Mouse (Mus musculus) limb, embryonic 15.5 days (tissue): ENCODE measurements around the gene Aff3. TPM values are rescaled to one million over a fixed set of nuclear protein-coding genes. Genes with fewer than 3 reads are reported as not detected.

Experiments used
- ATAC-seq: fragments of 200-750 bp; cut with Nextera tagmentation; 2 replicates; pipeline ENCODE4 v1.8.0; 2017; ENCODE audit warnings: low read depth, moderate TSS enrichment; ENCODE audit not compliant: insufficient number of reproducible peaks, low FRiP score, low TSS enrichment
- H3K27ac ChIP-seq: fragments of 300-500 bp; sonication (generic); 2 replicates; pipeline ENCODE4 v1.5.1; 2015; ENCODE audit warnings: moderate library complexity, mild to moderate bottlenecking, inconsistent platforms
- H3K27me3 ChIP-seq: fragments of 300-500 bp; sonication (generic); 2 replicates; pipeline ENCODE4 v1.6.1; 2015; ENCODE audit warnings: inconsistent platforms
- H3K36me3 ChIP-seq: fragments of 300-500 bp; sonication (generic); 2 replicates; pipeline ENCODE4 v1.6.1; 2015; ENCODE audit warnings: inconsistent platforms
- H3K4me1 ChIP-seq: fragments of 300-500 bp; sonication (generic); 2 replicates; pipeline ENCODE4 v1.6.1; 2015; ENCODE audit warnings: inconsistent platforms
- H3K4me2 ChIP-seq: fragments of 300-500 bp; sonication (generic); 2 replicates; pipeline ENCODE4 v1.6.1; 2015; ENCODE audit warnings: mild to moderate bottlenecking, inconsistent platforms
- H3K4me3 ChIP-seq: fragments of 300-500 bp; sonication (generic); 2 replicates; pipeline ENCODE4 v1.5.1; 2015; ENCODE audit warnings: mild to moderate bottlenecking, inconsistent platforms
- H3K9ac ChIP-seq: fragments of 300-500 bp; sonication (generic); 2 replicates; pipeline ENCODE4 v1.6.1; 2015; ENCODE audit warnings: inconsistent platforms
- H3K9me3 ChIP-seq: fragments of 300-500 bp; sonication (generic); 2 replicates; pipeline ENCODE4 v1.6.1; 2016; ENCODE audit warnings: inconsistent platforms
- WGBS: fragments of 180-500 bp; shearing (Covaris S2); methylation state at CpG from one replicate; pipeline ENCODE4 v1.1.7; 2015; 5-methylcytosine and 5-hydroxymethylcytosine counted together
- polyA plus RNA-seq: library from polyadenylated mRNA; unstranded; fragments of >200 nt; fragmentation: Nextera tagmentation; extraction: Ambion mirVana; gene quantifications from 2 replicates; pipeline ENCODE4 v1.2.1, GENCODE M21; 2015

The Aff3 gene
- polyA plus RNA-seq, 1 experiment from 2014 or later: 12.0 TPM

DNA sequence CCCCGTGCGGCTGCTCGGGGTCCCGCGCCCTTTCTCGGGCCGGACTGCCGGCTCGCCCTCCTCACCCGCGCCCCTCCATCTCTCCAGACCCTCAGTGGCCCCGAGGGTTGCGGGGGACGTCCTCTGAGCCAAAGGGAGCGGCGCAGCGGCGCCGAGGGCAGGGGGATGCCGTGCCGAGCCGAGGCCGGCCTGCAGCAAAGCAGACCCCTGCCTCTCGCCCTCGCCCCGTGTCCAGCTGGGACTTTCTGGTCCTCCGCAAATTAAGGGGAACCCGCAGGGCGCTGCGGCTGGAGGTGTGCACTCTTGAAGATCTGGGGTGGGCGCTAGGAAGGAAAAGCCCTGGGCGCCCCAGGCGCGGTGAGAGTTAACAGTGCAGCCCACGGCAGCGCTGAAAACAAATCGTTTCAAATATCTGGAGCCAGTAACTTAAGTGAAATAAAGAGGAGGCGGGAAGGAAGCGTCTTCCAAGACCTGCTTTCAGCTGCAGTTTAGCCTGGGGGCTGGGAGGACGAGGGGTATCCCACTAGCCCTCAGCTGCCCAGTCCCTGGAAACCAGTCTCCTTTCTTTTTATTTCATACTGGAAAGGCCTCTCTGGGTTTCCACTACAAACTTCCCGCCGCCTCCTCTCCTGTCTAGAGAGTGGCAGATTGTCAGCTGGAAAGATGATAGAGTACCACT, 36.9 kb downstream of the Aff3 start:
- H3K9ac ChIP-seq: peak overlapping the region; percentile 68
- no peaks in the 10 kb centered on the region for H3K36me3 ChIP-seq
- ATAC-seq: peak; percentile 56
- H3K27me3 ChIP-seq: peaks cover 19% of the 10 kb centered on the region; the same call in 1 of the 2 replicates
- WGBS: under 1% methylated on average over 41 of the region's 42 CpGs
- peaks cover 41% of the 10 kb centered on the region for H3K4me1 ChIP-seq
- peak overlapping the region; percentile 74 for H3K4me2 ChIP-seq
- H3K4me3 ChIP-seq: peak overlapping the region; percentile 81
- H3K9me3 ChIP-seq: no peaks in the 10 kb centered on the region
- peak overlapping the region; percentile 93 for H3K27ac ChIP-seq

DNA sequence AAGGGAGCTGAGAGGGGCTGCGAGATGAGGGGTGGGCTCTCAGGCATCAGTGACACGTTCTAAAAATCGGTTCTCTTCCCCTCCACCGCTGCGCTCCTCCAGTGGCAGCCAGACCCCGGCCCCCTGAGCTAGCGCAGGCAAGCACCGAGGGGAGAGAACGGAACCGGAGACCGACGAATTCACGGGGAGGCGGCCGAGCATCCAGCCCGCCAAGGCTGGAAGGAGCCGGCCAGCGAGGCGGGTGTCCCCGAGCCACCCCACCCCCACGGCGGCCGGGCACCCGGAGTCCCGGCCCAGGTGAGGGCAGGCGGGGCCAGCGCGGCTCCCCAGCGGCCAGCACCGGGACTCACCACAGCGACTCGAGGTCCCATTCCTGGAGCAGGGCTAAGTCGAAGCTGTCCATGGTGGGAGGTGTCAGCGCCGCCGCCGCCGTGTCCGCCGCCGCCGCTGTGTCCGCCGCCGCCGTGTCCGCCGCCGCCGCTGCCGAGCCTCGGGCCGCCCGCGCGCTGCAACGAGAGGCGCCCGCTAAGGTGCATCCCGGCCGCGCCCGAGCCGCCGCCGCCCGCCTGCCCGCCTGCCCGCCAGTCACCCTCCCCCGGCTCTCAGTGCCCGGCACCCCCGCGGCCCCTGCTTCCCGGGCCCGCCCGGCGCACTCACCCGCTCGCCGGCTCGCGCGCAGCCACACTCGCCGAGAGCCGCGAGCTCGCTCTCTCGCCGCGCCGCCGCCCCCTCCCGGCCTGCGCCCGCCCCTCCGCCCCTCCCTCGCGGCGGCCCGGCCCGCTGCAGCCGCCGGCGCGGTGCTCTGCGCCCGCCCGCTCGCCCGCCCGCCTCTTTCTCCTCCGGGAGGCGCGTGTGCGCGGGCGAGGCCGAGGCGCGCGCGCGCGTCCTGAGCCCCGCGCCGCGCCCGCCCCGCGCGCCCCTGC, 37.8 kb downstream of the Aff3 start:
- Histone ChIP-seq H3K9ac (peak overlapping the region; percentile 68), H3K27me3 (peaks cover 19% of the 10 kb centered on the region; the same call in 1 of the 2 replicates), H3K27ac (peak overlapping the region; percentile 93), H3K4me3 (peak overlapping the region; percentile 81), H3K9me3 (no peaks in the 10 kb centered on the region), H3K4me2 (peak overlapping the region; percentile 74), H3K4me1 (peaks cover 41% of the 10 kb centered on the region), H3K36me3 (no peaks in the 10 kb centered on the region)
- peak; percentile 83 for ATAC-seq
- WGBS: under 1% methylated on average over 98 of the region's 133 CpGs

DNA sequence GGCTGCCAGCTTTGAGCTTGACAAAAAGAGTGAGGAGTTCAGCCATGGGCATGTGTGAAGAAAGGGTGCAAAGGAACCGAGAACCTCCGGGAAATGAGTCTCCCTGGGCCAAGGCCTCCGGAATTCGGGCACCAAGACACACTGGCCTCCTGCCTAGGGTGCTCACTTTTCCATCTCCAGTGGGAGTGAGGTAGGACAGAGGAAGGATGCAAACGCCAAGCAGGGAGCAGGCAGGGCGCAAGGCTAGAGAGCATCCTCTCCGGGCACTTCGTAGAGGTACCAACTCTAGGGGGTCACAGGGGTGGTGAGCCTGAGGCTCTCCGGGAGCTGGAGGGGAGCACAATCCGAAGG, 38.4 kb downstream of the Aff3 start:
- peak overlapping the region; percentile 74 for H3K4me2 ChIP-seq
- WGBS: 1% methylated on average over 10 of the region's 10 CpGs
- H3K27ac ChIP-seq: peak overlapping the region; percentile 93
- H3K9ac ChIP-seq: peak overlapping the region; percentile 68
- peaks cover 37% of the 10 kb centered on the region for H3K4me1 ChIP-seq
- no peaks in the 10 kb centered on the region for H3K9me3 ChIP-seq
- H3K36me3 ChIP-seq: no peaks in the 10 kb centered on the region
- H3K27me3 ChIP-seq: peaks cover 13% of the 10 kb centered on the region; the same call in 1 of the 2 replicates
- peak overlapping the region; percentile 81 for H3K4me3 ChIP-seq
- ATAC-seq: no peak

DNA sequence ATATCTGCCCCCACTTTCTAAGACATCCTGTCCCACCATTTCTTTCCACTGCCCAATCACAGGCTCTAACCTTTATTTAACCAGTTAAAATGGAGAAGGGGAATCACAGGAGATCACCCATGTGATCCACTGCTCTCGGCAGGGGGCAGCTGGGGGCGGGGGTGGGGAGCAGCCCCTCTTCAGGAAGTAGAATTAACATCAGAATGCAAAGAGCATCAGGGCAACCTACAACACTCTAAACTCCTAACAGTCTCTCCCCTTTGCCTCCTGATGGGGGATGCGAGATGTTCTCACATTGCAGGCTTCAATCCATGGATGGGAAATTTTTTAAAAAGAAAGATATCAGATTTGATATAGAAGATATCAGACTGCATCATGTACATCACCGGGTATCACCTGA, 42.9 kb downstream of the Aff3 start:
- peaks cover 34% of the 10 kb centered on the region for H3K4me1 ChIP-seq
- no peak overlapping the region for H3K4me3 ChIP-seq
- no peak for ATAC-seq
- H3K4me2 ChIP-seq: no peak overlapping the region
- H3K9me3 ChIP-seq: no peaks in the 10 kb centered on the region
- no peaks in the 10 kb centered on the region for H3K36me3 ChIP-seq
- no peak overlapping the region for H3K9ac ChIP-seq
- WGBS: 53% methylated on average over 4 of the region's 4 CpGs
- peaks cover 4% of the 10 kb centered on the region; the same call in 1 of the 2 replicates for H3K27me3 ChIP-seq
- H3K27ac ChIP-seq: no peak overlapping the region

DNA sequence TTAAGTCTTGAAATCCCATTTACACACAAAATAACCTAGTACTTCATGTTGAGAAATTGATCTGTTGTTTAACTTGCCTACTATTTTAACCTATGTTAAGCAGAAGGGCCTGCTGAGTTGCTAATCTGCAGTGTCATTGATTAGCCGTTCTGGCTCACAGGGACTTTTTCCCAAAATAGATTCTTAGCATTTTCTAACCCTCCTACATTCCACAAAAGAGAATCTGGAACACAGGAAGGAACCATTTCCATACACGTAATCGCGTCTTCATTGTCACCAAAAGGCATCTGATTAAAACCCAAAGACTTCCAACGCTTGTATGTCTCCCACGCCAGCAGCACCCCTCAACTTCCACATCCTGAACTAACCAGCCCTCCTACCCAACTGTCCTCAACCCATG, 44.4 kb downstream of the Aff3 start:
- H3K36me3 ChIP-seq: no peaks in the 10 kb centered on the region
- H3K9me3 ChIP-seq: no peaks in the 10 kb centered on the region
- H3K4me3 ChIP-seq: no peak overlapping the region
- no peak overlapping the region for H3K4me2 ChIP-seq
- no peaks in the 10 kb centered on the region for H3K27me3 ChIP-seq
- no peak for ATAC-seq
- peaks cover 22% of the 10 kb centered on the region; the same call in 1 of the 2 replicates for H3K4me1 ChIP-seq
- no peak overlapping the region for H3K27ac ChIP-seq
- H3K9ac ChIP-seq: no peak overlapping the region
- 81% methylated on average over 6 of the region's 6 CpGs for WGBS

DNA sequence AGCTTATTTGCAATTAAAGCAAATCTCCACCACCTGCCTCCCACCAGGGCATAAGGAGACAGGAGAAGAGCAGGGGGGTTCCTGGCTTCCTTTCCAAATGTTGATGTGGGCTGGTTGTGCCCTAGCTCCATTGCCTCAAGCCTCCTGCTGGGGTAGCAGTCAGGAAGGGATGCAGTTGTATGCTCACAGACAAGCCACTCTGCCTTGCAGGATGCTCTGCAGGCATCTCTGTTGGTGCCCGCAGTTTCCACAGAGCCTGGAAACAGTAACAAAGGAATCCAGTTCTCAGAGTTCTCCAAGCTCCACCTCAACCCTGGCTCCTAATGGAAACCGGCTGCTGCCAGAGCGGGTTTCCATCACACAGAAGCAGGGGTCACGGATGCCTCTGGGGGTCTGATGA, 58.0 kb downstream of the Aff3 start:
- Histone ChIP-seq H3K9me3 (no peaks in the 10 kb centered on the region), H3K9ac (no peak overlapping the region), H3K27ac (peak overlapping the region; percentile 54), H3K4me2 (no peak overlapping the region), H3K27me3 (no peaks in the 10 kb centered on the region), H3K4me1 (peaks cover 41% of the 10 kb centered on the region), H3K4me3 (no peak overlapping the region), H3K36me3 (no peaks in the 10 kb centered on the region)
- ATAC-seq: no peak
- WGBS: 23% methylated on average over 4 of the region's 4 CpGs

DNA sequence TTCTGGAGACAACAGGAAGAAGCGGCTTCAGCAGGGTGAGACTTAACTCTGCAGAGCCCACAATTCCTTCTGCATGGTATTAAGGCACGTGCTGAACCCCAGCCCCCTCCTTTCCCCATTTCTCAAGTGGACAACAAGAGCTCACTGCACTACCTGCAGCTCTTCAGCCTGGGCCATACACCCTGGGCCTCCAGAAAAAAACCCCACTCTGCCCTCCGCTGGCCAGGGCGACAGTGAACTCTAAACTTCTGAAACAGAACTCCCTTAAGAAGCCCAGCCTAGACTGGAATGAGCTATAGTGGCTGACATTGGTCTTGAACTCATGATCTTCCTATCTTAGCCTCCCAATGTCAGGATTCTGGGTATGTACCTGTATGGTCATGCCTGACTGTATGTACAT, 59.3 kb downstream of the Aff3 start:
- H3K4me1 ChIP-seq: peaks cover 51% of the 10 kb centered on the region
- H3K9me3 ChIP-seq: no peaks in the 10 kb centered on the region

DNA sequence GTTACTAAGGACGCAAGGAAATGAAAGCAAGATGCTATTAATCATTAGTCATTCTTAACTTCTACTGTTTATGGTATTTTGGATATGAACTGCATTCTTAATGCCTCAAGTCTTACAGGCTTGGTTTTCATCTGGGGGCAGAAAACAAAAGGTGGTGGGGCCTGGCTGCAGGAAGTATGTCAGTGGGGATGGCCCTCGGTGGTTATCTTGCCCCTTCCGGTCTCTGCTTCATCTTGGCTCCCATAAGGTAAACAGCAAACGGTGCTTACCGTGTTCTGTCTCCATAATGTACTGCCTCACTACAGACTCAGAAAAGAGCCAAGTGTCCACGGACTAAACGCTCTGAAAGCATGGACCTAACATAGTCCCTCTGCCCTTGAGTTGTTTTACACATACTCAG, 60.1 kb downstream of the Aff3 start:
- Histone ChIP-seq H3K36me3 (no peaks in the 10 kb centered on the region), H3K27me3 (no peaks in the 10 kb centered on the region), H3K4me2 (no peak overlapping the region), H3K9ac (no peak overlapping the region), H3K9me3 (no peaks in the 10 kb centered on the region), H3K27ac (no peak overlapping the region), H3K4me3 (no peak overlapping the region), H3K4me1 (peaks cover 51% of the 10 kb centered on the region)
- WGBS: 84% methylated on average over 7 of the region's 7 CpGs
- no peak for ATAC-seq

More for the DNA sequence above, 59.3 kb downstream of the Aff3 start:
- no peak overlapping the region for H3K9ac ChIP-seq
- H3K36me3 ChIP-seq: no peaks in the 10 kb centered on the region
- no peak for ATAC-seq
- H3K4me3 ChIP-seq: no peak overlapping the region
- H3K27ac ChIP-seq: no peak overlapping the region
- no peak overlapping the region for H3K4me2 ChIP-seq
- WGBS: 90% methylated on average over 4 of the region's 4 CpGs
- H3K27me3 ChIP-seq: no peaks in the 10 kb centered on the region

DNA sequence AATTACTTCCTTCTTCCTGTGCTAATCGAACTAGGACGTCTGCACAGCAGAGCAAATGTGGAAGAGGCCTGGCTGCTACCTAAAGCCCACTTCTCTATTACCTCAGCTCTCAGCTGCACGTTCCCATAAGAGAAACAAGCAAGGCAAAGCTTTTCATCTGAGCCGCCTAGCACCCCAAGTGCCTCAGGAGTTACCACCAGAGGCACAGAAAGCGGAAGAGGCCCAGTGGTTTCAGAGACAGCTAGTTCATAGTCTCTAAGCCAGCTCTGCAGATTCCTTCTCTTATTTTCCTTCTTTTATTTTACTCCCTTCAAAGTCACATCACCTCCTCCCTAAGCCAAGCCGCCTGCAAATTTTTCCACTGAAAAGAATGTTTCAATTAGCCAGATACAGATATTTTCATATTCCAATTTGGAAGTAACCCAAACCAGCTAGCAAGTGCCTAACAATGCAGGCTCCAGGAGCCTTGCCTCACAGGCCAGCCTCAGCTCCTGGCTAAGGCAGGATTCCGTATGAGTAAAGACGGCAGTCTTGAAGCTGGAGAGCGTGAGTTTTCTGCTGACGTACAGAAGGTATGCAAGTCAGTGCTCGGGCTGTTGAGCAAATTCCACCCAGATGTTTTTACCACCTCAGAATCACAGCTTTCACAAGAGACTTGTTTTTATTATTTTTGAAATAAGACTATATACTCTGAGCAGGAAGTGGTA, 62.8 kb downstream of the Aff3 start:
- Histone ChIP-seq H3K27me3 (no peaks in the 10 kb centered on the region), H3K9ac (no peak overlapping the region), H3K36me3 (no peaks in the 10 kb centered on the region), H3K4me2 (no peak overlapping the region; the same call in 1 of the 2 replicates), H3K4me3 (no peak overlapping the region), H3K27ac (peak overlapping the region; percentile 57), H3K9me3 (no peaks in the 10 kb centered on the region), H3K4me1 (peaks cover 31% of the 10 kb centered on the region)
- ATAC-seq: no peak
- 31% methylated on average over 11 of the region's 11 CpGs for WGBS

DNA sequence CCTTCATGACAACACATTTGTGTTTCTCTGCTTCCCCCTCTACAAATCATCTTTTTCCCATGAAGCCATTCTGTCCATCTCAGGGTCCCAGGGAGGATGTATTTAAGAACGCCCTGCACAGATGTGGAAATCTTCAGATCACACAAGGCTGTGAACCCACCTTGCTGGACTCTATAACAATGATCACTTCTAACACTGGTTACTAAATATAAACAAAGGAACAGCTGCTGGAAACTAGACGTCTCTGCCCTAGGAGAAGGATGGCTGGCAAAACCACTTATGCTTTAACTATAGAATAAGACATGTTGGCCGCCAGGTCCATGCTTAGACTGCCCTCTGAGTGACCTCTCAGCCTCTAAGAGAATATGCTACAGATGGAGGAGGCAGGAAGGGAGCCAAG, 69.4 kb downstream of the Aff3 start:
- Histone ChIP-seq H3K4me3 (no peak overlapping the region), H3K36me3 (no peaks in the 10 kb centered on the region), H3K27me3 (no peaks in the 10 kb centered on the region), H3K4me2 (no peak overlapping the region), H3K27ac (no peak overlapping the region), H3K9ac (no peak overlapping the region), H3K9me3 (no peaks in the 10 kb centered on the region), H3K4me1 (no peaks in the 10 kb centered on the region)
- 59% methylated on average over 3 of the region's 3 CpGs for WGBS
- ATAC-seq: no peak

DNA sequence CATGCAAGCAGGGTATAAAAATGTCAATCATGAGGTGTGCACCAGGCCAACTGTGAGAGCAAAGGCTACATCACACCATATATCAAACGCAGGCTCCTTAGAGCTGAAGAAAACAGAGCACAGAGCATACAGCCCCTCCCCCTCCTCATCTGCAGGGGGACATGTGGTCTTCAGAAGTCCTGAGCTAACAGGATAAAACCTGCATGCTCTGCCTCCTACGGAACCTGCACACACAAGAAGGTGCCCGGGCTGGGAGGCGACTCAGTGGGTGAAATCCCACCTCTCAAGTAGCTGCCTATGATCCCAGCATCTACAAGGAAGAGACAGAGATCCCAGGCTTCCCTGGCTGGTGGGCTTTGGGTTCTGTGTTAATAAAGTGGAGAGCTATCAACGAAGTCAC, 70.0 kb downstream of the Aff3 start:
- Histone ChIP-seq H3K27ac (no peak overlapping the region), H3K9me3 (no peaks in the 10 kb centered on the region), H3K36me3 (no peaks in the 10 kb centered on the region), H3K4me1 (no peaks in the 10 kb centered on the region), H3K4me2 (no peak overlapping the region), H3K4me3 (no peak overlapping the region), H3K27me3 (no peaks in the 10 kb centered on the region), H3K9ac (no peak overlapping the region)
- ATAC-seq: no peak
- WGBS: 52% methylated on average over 5 of the region's 5 CpGs
